Mouse (Mus musculus) left cerebral cortex, adult 2 months (tissue): ENCODE results near the gene Ptpre. TPM values are rescaled to one million over a fixed set of nuclear protein-coding genes. Genes with fewer than 3 reads are reported as not detected.
"Not testable (repeated sequence)": the region's sequence is repeated elsewhere in the genome, so short reads cannot be mapped to it uniquely, and the experiment has no call there.

Experiments used
- DNase-seq, 2 experiments: peaks; one replicate each; pipeline ENCODE4 v3.0.0; 2021 to 2022; ENCODE audit warnings: low spot score in 2 of 2, mixed read lengths in 1 of 2; ENCODE audit errors: extremely low spot score in 1 of 2
- H3K27ac ChIP-seq: fragments of 200-600 bp; 2 replicates; pipeline ENCODE4 v1.8.1; 2022
- H3K4me3 ChIP-seq: fragments of 200-600 bp; 2 replicates; pipeline ENCODE4 v1.8.1; 2022
- CTCF ChIP-seq: fragments of 200-600 bp; IDR thresholded peaks from 2 replicates; pipeline ENCODE4 v1.8.1; 2022; ENCODE audit warnings: antibody characterized with exemption, mild to moderate bottlenecking, moderate library complexity
- intact Hi-C: fragments of 180-260 bp; cut with DNase I; formaldehyde crosslinking; loops from one replicate; pipeline ENCODE4 v1.15.1; 2025
- total RNA-seq, 2 experiments: library from RNA; stranded (reverse); gene quantifications; 2 replicates each; pipeline ENCODE4 v1.2.3; 2021

Ptpre gene
- total RNA-seq, 2 experiments from 2014 or later, result 23.5 to 28.0 TPM

DNA sequence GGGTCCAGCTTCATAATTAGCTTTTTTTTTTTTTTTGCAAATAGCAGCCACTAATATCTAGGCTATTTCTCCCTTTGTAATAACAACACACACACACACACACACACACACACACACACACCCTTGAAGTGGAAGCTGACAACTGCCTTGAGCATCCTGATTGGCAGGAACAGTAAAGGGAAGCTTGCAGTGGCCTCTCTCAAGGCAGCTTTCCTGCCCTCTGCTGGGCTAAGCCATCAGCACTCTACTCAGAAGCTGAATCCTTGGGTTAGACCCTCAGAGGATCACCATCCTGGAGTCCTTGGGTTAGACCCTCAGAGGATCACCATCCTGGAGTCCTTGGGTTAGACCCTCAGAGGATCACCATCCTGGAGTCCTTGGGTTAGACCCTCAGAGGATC, 79.2 kb downstream of the Ptpre start:
- not testable (repeated sequence) for H3K4me3 ChIP-seq, H3K27ac ChIP-seq, DNase-seq
- TF ChIP-seq CTCF, result peak; percentile 27
- intact Hi-C loops, result loop anchor here (5.0 kb wide), 1 partner anchor 34 kb away; no protein-coding TSS in a partner anchor

DNA sequence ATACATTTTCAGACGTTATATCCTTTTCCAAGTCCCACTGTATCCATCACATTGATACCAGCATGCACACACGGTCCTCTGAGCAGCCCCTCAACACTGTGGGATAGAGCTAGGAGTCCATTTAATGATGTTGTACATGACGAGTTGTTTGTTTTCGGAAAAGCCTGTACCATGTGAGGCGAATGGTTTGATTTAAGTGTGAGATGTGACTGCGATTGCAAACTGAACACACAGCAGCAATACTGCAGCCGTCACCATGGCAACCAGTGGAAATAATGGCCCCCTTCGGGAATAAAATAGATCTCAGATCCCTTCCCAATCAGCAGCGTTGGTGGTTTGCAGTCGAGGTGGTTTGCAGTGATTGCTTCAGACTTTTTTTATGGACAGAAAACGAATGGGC, 80.5 kb downstream of the Ptpre start:
- Histone ChIP-seq H3K27ac (no peak overlapping the region), H3K4me3 (no peak overlapping the region)
- peak in 1 of 2 experiments; percentile 53 for DNase-seq
- intact Hi-C loops, result loop anchor here (5.0 kb wide), 1 partner anchor 35 kb away; no protein-coding TSS in a partner anchor
- no peak for TF ChIP-seq CTCF

DNA sequence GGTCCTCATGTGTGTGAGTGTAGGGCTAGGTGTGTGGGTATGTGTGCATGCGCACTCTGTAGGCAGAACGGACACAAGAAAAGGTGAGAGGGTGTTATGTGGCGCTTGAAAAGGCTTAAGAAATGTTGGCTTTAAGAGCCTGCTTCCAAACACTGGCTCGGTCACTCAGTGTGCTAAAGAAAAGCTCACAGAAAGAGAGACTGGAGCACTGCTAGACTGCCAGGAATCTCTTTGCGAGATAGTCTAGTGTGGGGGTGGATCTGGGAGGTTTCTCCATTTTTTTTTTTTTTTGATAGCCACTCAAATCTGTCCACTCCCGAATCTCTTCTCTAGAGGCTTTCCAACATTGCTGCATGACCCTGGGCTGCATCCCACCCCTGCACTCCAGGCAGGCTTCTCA, 84.4 kb downstream of the Ptpre start:
- no peak overlapping the region for H3K27ac ChIP-seq
- DNase-seq, result no peak
- no peak for TF ChIP-seq CTCF
- no peak overlapping the region for H3K4me3 ChIP-seq
- intact Hi-C loops, result no loop called here

DNA sequence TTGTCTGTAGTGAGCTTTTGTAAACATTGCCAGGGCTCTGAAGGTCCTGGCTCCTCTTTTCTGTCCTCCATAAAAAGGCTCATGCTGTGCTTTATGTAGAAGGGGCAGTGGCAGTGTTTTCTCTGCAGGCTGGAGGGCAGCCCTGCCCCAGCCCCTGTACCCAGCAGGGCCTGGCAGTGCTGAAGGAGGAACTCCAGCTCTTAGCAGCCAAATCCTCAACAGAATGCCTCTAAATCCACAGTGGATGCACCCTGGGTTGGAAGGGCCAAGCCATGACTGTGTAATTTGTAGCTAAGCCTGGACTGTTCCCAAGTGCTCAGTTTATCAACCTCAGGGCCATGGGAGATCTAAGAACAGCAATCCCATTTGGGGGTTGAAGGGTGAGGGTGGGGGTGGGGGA, 85.0 kb downstream of the Ptpre start:
- Histone ChIP-seq H3K27ac (no peak overlapping the region), H3K4me3 (no peak overlapping the region)
- intact Hi-C loops, result no loop called here
- no peak for DNase-seq
- no peak for TF ChIP-seq CTCF

DNA sequence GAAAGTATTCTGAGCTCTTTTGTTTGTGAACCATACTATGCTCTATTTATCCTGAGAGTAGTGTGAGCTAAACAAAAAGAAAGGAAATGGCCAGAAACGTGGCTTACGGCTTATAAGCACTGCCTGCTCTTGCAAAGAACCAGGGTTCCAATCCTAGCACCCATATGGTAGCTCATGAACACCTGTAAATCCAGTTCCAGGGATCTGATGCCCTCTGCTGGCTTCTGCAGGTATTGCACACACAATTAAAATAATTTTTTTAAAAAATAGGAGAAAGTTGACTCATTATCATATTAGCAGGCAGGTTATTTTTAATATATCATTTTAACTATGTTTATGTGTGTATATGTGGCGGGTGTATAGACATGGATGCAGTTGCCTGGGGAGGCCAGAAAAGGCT, 87.6 kb downstream of the Ptpre start:
- intact Hi-C loops, result no loop called here
- no peak for DNase-seq
- Histone ChIP-seq H3K4me3 (no peak overlapping the region), H3K27ac (no peak overlapping the region)
- TF ChIP-seq CTCF, result peak; percentile 68

DNA sequence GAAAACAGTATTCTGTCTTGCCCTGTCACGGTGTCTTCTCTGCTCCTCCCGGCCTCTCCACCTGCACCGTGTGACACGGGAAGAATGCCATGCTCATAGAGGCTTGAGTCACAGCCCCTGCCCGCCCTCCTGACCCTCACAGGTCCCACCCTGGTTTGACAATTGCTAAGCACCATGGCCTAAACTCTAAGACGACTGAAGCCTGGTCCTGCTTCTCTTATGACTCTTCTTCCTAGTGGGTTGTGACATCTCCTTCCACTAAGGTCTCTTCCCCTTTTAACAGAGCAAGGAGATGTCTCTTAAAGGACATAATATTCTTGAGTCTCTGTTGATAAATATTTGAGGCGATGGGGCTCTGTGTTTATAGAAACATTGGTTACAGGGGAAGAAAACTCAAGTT, 91.1 kb downstream of the Ptpre start:
- intact Hi-C loops, result no loop called here
- Histone ChIP-seq H3K27ac (no peak overlapping the region), H3K4me3 (no peak overlapping the region)
- DNase-seq, result no peak
- TF ChIP-seq CTCF, result no peak

DNA sequence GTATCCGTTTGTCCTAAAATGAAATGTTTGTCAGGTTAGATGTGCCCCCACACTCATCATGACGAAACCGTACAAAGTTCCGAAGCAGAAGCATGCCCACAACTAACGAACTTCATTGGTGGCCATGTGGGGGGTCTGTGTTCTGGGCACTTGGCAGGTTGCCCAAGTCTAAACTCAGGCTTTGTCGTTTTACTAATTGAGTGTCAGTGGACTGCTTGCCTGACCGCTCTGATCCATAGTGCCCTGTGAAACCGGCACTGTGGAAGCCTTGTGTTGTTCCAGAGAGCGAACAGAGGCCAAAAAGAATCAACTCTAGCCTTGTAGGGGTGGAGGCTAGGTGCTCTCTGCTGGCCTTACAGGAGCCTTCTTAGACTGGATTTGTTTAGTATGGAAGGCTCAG, 91.7 kb downstream of the Ptpre start:
- no peak for TF ChIP-seq CTCF
- Histone ChIP-seq H3K27ac (no peak overlapping the region), H3K4me3 (no peak overlapping the region)
- no peak for DNase-seq
- intact Hi-C loops, result no loop called here

DNA sequence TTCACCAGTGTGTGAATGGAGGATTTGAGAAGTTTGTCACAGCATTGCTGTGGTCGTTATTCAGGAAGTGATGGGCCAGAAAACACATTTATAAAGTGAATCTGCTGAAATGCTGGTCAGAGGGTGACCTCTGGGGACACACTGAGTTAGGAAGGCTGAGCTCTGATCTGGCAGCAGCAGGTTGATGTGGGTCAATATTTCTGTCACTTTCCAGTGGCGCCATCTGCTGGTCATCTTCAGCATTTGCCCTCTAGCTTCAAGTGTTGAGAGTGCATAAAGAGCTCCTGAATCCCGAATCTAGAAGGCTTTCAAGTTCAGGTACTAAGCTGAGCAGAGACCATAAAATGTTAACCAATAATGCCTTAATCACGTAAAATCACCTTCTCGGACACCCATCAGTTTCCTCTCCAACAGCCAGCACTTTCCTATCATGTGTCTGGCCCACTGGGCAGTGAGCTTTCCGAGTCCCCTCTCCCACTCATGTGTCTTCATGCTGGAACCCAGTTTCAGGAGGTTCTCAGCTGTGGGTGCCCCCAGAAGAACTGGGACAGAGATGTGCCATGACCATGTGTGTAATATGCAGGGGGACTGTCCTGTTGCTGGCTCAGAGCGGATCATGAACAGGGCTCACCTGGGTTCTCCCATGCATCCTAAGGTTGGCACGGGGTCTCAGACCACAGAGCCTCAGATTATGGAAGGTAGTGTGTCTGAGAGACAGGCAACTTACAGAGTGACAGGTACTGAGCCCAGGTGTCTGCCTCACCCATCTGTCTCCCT, 94.7 kb downstream of the Ptpre start:
- TF ChIP-seq CTCF, result peak; percentile 87
- intact Hi-C loops, result loop anchor here (1.0 to 10.0 kb wide), 4 partner anchors 35 to 227 kb away; partner anchors contain the start of gene Ptpre
- peak; percentile 68 to 69 for DNase-seq

DNA sequence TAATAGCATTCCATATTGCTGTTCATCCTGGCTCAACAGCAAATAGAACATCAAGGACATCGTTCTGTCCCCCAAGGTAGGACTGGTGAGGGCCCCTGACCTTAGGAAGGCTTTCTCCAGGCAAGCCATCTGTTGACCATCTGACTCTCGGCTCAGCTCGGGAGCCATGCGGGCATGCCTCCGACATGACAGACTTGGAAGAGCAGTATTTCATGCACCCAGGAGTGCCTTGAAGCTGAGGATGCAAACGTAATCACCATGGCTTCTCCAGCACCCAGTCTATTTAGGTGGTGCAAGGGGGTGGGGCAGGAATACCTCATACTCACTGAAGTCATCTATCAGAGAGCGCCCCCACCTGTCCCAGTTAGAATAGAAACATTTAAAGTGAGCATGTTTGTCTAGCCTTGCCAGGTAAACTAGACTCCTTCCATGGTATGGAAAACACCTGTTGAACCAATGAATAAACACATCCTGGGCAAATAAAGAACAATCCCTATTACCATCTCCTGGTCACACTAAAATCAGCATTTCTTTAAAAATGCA, 95.5 kb downstream of the Ptpre start:
- no peak overlapping the region for H3K4me3 ChIP-seq
- intact Hi-C loops, result loop anchor here (5.0 to 10.0 kb wide), 3 partner anchors 35 to 228 kb away; no protein-coding TSS in a partner anchor
- DNase-seq, result no peak
- TF ChIP-seq CTCF, result no peak
- no peak overlapping the region for H3K27ac ChIP-seq

More for the DNA sequence above, 94.7 kb downstream of the Ptpre start:
- Histone ChIP-seq H3K4me3 (no peak overlapping the region), H3K27ac (no peak overlapping the region)

DNA sequence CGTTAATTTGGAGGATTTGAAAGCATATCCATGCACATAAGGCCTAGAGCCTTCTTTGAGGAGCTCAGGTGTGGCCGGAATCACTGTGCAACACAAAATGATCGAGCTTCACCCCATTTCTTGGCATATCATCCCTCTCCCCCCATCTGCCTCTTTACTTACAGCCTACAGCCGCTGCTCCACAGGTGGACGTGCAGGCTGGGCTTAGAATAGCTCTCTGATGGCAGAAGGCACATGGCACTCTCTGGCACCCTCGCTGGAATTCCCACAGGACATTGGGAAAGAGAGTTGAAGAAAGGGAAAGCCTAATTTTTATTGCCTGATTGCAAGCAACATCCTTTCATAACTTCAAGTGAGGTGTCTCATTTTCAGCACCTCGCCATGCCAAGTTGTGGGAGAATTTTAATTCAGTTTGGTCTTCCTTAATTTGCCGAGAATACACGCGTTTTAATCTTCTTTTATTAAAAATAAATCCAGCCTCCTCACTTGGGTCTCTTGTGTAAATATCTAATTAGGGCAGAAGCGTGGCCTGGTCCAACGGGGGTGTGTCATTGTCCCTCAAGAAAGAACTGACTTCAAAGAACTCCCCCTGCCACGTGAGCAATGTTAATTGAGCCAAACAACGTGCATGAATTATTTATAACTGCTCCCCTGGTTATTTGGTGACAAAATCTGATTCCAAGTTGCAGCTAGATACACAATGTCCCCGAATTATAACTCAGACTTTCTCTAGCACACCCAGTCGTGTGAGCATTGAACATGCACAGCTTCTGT, 97.8 kb downstream of the Ptpre start:
- intact Hi-C loops, result loop anchor here (5.0 to 10.0 kb wide), 3 partner anchors 32 to 230 kb away; no protein-coding TSS in a partner anchor
- DNase-seq, result no peak
- TF ChIP-seq CTCF, result no peak
- Histone ChIP-seq H3K27ac (no peak overlapping the region), H3K4me3 (no peak overlapping the region)

DNA sequence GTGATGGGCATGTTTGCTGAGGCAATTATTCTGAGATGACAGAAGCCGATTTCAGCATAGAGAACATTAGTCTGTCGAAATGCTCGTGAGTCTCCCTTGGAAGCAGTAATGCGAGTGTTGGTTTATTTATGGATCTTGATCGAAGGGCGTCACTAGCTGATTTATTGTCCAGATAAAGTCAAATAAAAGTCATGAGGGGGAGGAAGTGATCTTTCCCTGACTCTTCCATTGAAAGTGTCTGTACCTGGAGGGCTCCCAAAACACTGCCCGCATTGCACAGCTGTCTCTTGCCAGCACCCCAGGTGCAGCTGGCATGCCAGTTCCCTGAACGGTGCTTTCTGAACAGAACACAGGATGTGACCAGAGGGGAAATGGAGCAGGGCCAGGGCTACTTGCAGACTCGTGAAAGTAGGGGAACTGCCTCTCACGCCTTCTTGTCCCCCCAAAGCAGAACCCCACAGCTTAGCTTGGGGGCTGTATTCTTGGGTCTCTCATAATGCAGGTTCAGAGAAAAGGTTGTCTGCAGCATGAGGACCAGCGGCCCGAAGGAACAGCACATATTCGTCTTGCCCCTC, 100.2 kb downstream of the Ptpre start:
- Histone ChIP-seq H3K4me3 (no peak overlapping the region), H3K27ac (no peak overlapping the region)
- intact Hi-C loops, result loop anchor here (10.0 kb wide), 1 partner anchor 233 kb away; no protein-coding TSS in a partner anchor
- no peak for TF ChIP-seq CTCF
- no peak for DNase-seq
